Mouse (Mus musculus): Measurements from ENCODE around the gene Rnase9.

GRCm38 (mm10) chr14:51024820-51025219 lies 16.8 kb downstream of the Rnase9 start:
- no peak for TF ChIP-seq CTCF (IDR thresholded peaks at IDR 0.05; ENCODE audit: low read depth)
- no peak for TF ChIP-seq EP300 (IDR thresholded peaks at IDR 0.05; ENCODE audit: low read depth)

Measured in liver, postnatal 0 days (tissue).